Comparison of ENCODE assay signal across 27 mouse cellular contexts in the genomic region with DNA sequence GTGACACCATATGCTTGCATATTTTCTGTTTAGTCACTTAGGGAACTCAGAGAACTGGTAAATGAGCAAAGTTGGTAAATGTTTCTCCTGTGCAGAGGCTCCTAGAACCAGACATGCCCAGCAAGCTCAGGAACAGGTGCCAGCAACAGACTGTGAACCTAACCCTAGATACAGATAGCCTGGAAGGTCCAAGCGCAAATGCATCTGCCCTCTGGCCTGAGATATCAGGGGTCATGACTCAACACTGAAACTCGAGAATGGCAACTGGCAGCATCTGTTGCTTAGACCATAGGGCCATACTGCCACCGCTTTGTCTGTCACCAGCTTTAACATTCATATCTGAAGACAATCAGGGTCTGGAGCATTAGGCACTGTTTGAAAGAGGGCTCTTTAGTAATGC.
DNase-seq lines count a peak whose midpoint lies in the region; ATAC-seq and TF ChIP-seq lines count a peak whose summit lies in the region.
"Had no signal": no experiment of that assay in that cellular context is flagged by ENCODE, and none has a peak within 500 bp of the region (broad histone marks: within the 10 kb centered on the region; RNA-seq: fewer than 3 reads in every experiment).

No protein-coding gene starts in this region.

- no peak overlapping the region for H3K4me2 ChIP-seq in liver, embryonic 12.5 days
- H3K4me2 ChIP-seq in myocyte (ENCODE audit: low read depth) = peak overlapping the region; percentile 14
- H3K4me2 ChIP-seq: embryonic facial prominence, embryonic 13.5 days; embryonic facial prominence, embryonic 15.5 days; forebrain, embryonic 12.5 days had no signal

- peaks cover 47% of the 10 kb centered on the region for H3K79me2 ChIP-seq in liver, adult 2 months (ENCODE audit: control insufficient read depth, insufficient read depth, low read length)
- peaks cover 100% of the 10 kb centered on the region for H3K79me2 ChIP-seq in myocyte (ENCODE audit: control insufficient read depth, insufficient read depth)

- H3ac ChIP-seq in myocyte (ENCODE audit: control insufficient read depth, insufficient read length) = no peak overlapping the region

- DNase-seq in layer of hippocampus, adult 2 months (ENCODE audit: low spot score in 2 of 2) = no peak
- DNase-seq in layer of hippocampus, postnatal 10 days (ENCODE audit: low spot score in 2 of 2) = no peak
- peak; percentile 73 for DNase-seq in liver, adult 2 months (ENCODE audit: extremely low read depth, low read depth, low spot score)
- peak; percentile 10 for DNase-seq in adipocyte (ENCODE audit: low spot score)
- DNase-seq in lung, postnatal 10 days = no peak
- DNase-seq: adrenal gland, adult 8-10 months; adrenal gland, postnatal 14 days; adrenal gland, postnatal 36 days; cerebellum, adult 18-20 months; cerebellum, adult 8-10 months; cerebellum, adult 9-11 months; cerebellum, postnatal 14 days; embryo, embryonic 11 days had no signal

- peak overlapping the region; percentile 77 for H3K27ac ChIP-seq in layer of hippocampus, adult 2 months
- H3K27ac ChIP-seq in liver, adult 2 months (replicated peaks; ENCODE audit: insufficient read depth, low read depth, low read length) = no peak overlapping the region
- H3K27ac ChIP-seq in liver, embryonic 12.5 days = no peak overlapping the region
- H3K27ac ChIP-seq: embryonic facial prominence, embryonic 13.5 days; embryonic facial prominence, embryonic 15.5 days; forebrain, embryonic 10.5 days; forebrain, embryonic 12.5 days had no signal

- H3K9me3 ChIP-seq in liver, embryonic 12.5 days (replicated peaks) = no peaks in the 10 kb centered on the region
- H3K9me3 ChIP-seq: embryonic facial prominence, embryonic 13.5 days; embryonic facial prominence, embryonic 15.5 days; forebrain, embryonic 10.5 days; forebrain, embryonic 12.5 days had no signal

- H3K36me3 ChIP-seq in liver, adult 2 months (ENCODE audit: control insufficient read depth, insufficient read depth, low read length) = no peaks in the 10 kb centered on the region
- H3K36me3 ChIP-seq in liver, embryonic 12.5 days = no peaks in the 10 kb centered on the region
- H3K36me3 ChIP-seq in myocyte (ENCODE audit: control insufficient read depth, insufficient read depth) = peaks cover 5% of the 10 kb centered on the region
- H3K36me3 ChIP-seq: embryonic facial prominence, embryonic 13.5 days; embryonic facial prominence, embryonic 15.5 days; forebrain, embryonic 12.5 days; G1E had no signal

- no peaks in the 10 kb centered on the region for H3K4me1 ChIP-seq in liver, adult 2 months (ENCODE audit: control insufficient read depth, insufficient read depth, low read length)
- H3K4me1 ChIP-seq in liver, embryonic 12.5 days = no peaks in the 10 kb centered on the region

- ATAC-seq in liver, embryonic 12.5 days = no peak
- no peak for ATAC-seq in activated CD4-positive, CD25-positive, alpha-beta regulatory T cell, adult 4 months
- ATAC-seq: CD4-positive, CD25-positive, alpha-beta regulatory T cell, adult 4 months; forebrain, embryonic 14.5 days; forebrain, embryonic 16.5 days; Patski had no signal

- H3K27me3 ChIP-seq in liver, adult 2 months (ENCODE audit: control insufficient read depth, insufficient read depth, low read length) = no peaks in the 10 kb centered on the region
- H3K27me3 ChIP-seq in liver, embryonic 12.5 days (replicated peaks) = no peaks in the 10 kb centered on the region
- no peaks in the 10 kb centered on the region for H3K27me3 ChIP-seq in myocyte (ENCODE audit: control insufficient read depth, insufficient read depth, insufficient read length)
- H3K27me3 ChIP-seq: CH12.LX; embryonic facial prominence, embryonic 13.5 days; embryonic facial prominence, embryonic 15.5 days; forebrain, embryonic 12.5 days; Patski had no signal

- H3K9ac ChIP-seq in liver, adult 2 months (ENCODE audit: low read depth, low read length) = no peak overlapping the region
- no peak overlapping the region for H3K9ac ChIP-seq in liver, embryonic 12.5 days
- H3K9ac ChIP-seq: embryonic facial prominence, embryonic 13.5 days; embryonic facial prominence, embryonic 15.5 days; forebrain, embryonic 12.5 days had no signal

- TF ChIP-seq CTCF in layer of hippocampus, adult 2 months (conservative IDR thresholded peaks at IDR 0.05) = no peak
- TF ChIP-seq CTCF in liver, adult 2 months (IDR thresholded peaks at IDR 0.05; ENCODE audit: low read depth, low read length) = no peak

- H3K4me3 ChIP-seq in layer of hippocampus, adult 2 months = no peak overlapping the region
- no peak overlapping the region for H3K4me3 ChIP-seq in liver, adult 2 months (ENCODE audit: insufficient read depth, low read depth, low read length)
- H3K4me3 ChIP-seq in liver, embryonic 12.5 days = no peak overlapping the region
- H3K4me3 ChIP-seq in myocyte = no peak overlapping the region
- H3K4me3 ChIP-seq: embryonic facial prominence, embryonic 13.5 days; embryonic facial prominence, embryonic 15.5 days; erythroblast, embryonic 14.5 days; forebrain, embryonic 10.5 days; forebrain, embryonic 12.5 days had no signal

- 23% methylated on average over 3 of the region's 3 CpGs for WGBS in liver, adult 2 months
- 58% methylated on average over 3 of the region's 3 CpGs for WGBS in liver, embryonic 12.5 days (ENCODE audit: insufficient replicate concordance)

- no peak for TF ChIP-seq POLR2A in liver, adult 2 months (IDR thresholded peaks at IDR 0.05; ENCODE audit: extremely low read depth, insufficient read depth, low read length)
- no peak for TF ChIP-seq POLR2A in myocyte (IDR thresholded peaks at IDR 0.05; ENCODE audit: insufficient read length, low read depth)

TF ChIP-seq in myocyte, 11 proteins besides CTCF, POLR2A, EP300 and RAD21:
- TF ChIP-seq E2F4 (IDR thresholded peaks at IDR 0.05; ENCODE audit: insufficient read depth) (no peak), MAX (IDR thresholded peaks at IDR 0.05; ENCODE audit: low read depth) (no peak), SRF (IDR thresholded peaks at IDR 0.05; ENCODE audit: control insufficient read depth, insufficient read length, low read depth) (no peak), MYOG (IDR thresholded peaks at IDR 0.05; ENCODE audit: control insufficient read depth in 1 of 3, insufficient read depth in 1 of 3, insufficient read length in 2 of 3, low read depth in 2 of 3) (peak; percentile 80 to 99 (median 92)), CEBPB (IDR thresholded peaks at IDR 0.05; ENCODE audit: insufficient read depth, poor library complexity, severe bottlenecking) (no peak), USF1 (IDR thresholded peaks at IDR 0.05; ENCODE audit: low read depth) (no peak), MYOD1 (IDR thresholded peaks at IDR 0.05; ENCODE audit: control insufficient read depth in 1 of 3, insufficient read length in 2 of 3, low read depth in 2 of 3) (peak; percentile 34 to 95 (median 92)), POLR2AphosphoS2 (IDR thresholded peaks at IDR 0.05; ENCODE audit: insufficient read length, low read depth) (no peak), REST (IDR thresholded peaks at IDR 0.05; ENCODE audit: insufficient read depth, insufficient read length) (no peak), TCF12 (IDR thresholded peaks at IDR 0.05; ENCODE audit: insufficient read depth, poor library complexity, severe bottlenecking) (peak; percentile 86), TCF3 (IDR thresholded peaks at IDR 0.05; ENCODE audit: insufficient read length, low read depth) (peak; percentile 71)

Comparison
In these comparisons a context has a peak if more than half of its experiments do, and no peak if none do; other contexts are left out.
1. DNase-seq: peak in liver, adult 2 months (single experiment) and adipocyte (single experiment); none in layer of hippocampus, adult 2 months (0 of 2), layer of hippocampus, postnatal 10 days (0 of 2) and lung, postnatal 10 days (single experiment).